In the genomic region with DNA sequence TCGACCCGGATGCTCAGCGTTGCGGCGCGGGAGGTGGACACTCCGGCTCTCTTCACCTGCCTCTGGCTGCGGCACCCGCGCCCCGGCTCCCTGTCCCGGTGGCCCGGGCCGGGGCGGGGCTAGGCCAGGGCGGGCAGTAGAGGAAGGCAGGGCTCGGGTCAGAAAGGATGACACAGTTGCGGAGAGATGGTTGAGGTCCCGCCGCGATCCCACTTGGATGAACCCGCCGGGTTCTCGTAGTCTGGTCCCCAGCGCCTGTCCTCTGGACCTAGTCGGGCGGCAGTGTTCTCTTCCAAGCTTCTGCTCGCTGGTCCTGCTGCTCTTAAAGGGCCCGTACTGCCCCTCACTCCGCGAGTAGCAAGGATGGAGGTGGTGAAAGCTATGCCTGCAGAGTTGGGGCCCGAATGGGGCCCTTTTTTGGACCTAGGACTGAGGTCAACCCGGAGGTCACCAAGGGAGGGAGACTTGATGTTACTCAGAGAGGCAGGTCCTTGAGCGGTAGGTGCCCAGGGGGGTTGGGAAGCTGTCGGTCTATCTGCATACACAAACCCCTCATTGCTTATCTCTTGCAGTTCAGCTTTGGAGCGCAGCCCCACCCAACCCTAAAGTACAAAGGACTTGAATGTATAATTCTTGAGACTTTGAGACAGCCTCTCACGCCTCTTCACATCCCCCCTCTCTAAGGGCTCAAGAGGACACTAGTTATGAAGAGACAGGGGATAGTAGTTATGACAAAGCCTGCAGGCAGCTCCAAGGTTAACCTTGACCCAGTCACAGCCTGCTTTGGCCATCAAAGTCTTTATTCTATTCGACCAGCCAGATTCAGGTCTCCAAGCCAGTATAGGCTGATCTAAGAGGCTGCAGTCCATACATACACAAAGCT, we compare ENCODE assay signal across 8 mouse cellular contexts. TPM values are rescaled to one million over a fixed set of nuclear protein-coding genes. Genes with fewer than 3 reads are reported as not detected.
DNase-seq lines count a peak whose midpoint lies in the region; ATAC-seq lines count a peak whose summit lies in the region.

A gene (minus strand): TSS at position 540 of the 883 bp plus-strand sequence.

- peak; percentile 93 for DNase-seq in heart, embryonic 10.5 days (ENCODE audit: low spot score)
- no peak for DNase-seq in heart, postnatal 25 days (ENCODE audit: low spot score)
- peak; percentile 77 for DNase-seq in brain, adult 2 months (ENCODE audit: low read depth, low spot score)
- peak; percentile 55 for DNase-seq in hindbrain, embryonic 14.5 days (ENCODE audit: low spot score)
- peak; percentile 70 for DNase-seq in neural tube, embryonic 10.5 days (ENCODE audit: extremely low spot score, low spot score)
- DNase-seq in T-cell, adult 2 months (ENCODE audit: low spot score): no peak

- H3K9ac ChIP-seq in hindbrain, embryonic 14.5 days: peak within 1 kb of the TSS; percentile 81
- peak within 1 kb of the TSS; percentile 81 for H3K9ac ChIP-seq in limb, embryonic 12.5 days (replicated peaks)

- intact Hi-C loops in heart, postnatal 25 days (cut with DNase I): no loop called here

- H3K36me3 ChIP-seq in heart, embryonic 10.5 days: peaks cover 34% of the 10 kb centered on the region
- peaks cover 36% of the 10 kb centered on the region for H3K36me3 ChIP-seq in hindbrain, embryonic 14.5 days (replicated peaks; ENCODE audit: control insufficient read depth, insufficient read depth)
- peaks cover 34% of the 10 kb centered on the region for H3K36me3 ChIP-seq in limb, embryonic 12.5 days

- peak within 1 kb of the TSS; percentile 70 for H3K4me3 ChIP-seq in heart, embryonic 10.5 days
- H3K4me3 ChIP-seq in hindbrain, embryonic 14.5 days (replicated peaks; ENCODE audit: low read length): peak within 1 kb of the TSS; percentile 66
- H3K4me3 ChIP-seq in limb, embryonic 12.5 days (replicated peaks): peak within 1 kb of the TSS; percentile 76

- peak within 1 kb of the TSS; percentile 75 for H3K27ac ChIP-seq in heart, embryonic 10.5 days
- H3K27ac ChIP-seq in hindbrain, embryonic 14.5 days: peak within 1 kb of the TSS; percentile 78
- no peak within 1 kb of the TSS for H3K27ac ChIP-seq in limb, embryonic 12.5 days

- WGBS in heart, embryonic 10.5 days: under 1% methylated on average over 38 of the region's 38 CpGs
- whole genome bisulfite sequencing in hindbrain, embryonic 14.5 days: under 1% methylated on average over 38 of the region's 38 CpGs
- under 1% methylated on average over 38 of the region's 38 CpGs for WGBS in limb, embryonic 12.5 days

- peaks cover 47% of the 10 kb centered on the region for H3K27me3 ChIP-seq in heart, embryonic 10.5 days (ENCODE audit: insufficient read depth, poor library complexity, severe bottlenecking)
- no peaks in the 10 kb centered on the region for H3K27me3 ChIP-seq in hindbrain, embryonic 14.5 days (ENCODE audit: control insufficient read depth, insufficient read depth, low read length)
- H3K27me3 ChIP-seq in limb, embryonic 12.5 days: peaks cover 46% of the 10 kb centered on the region

- ATAC-seq in erythroblast, adult 5-6 weeks (replicated peaks; ENCODE audit: low FRiP score, poor library complexity, severe bottlenecking): peak; percentile 68
- ATAC-seq in hindbrain, embryonic 14.5 days (ENCODE audit: low FRiP score): peak; percentile 69
- peak; percentile 2; the same call in 1 of the 2 replicates for ATAC-seq in limb, embryonic 12.5 days (ENCODE audit: insufficient number of reproducible peaks, insufficient read depth, low FRiP score, low TSS enrichment, low read depth)

- H3K9me3 ChIP-seq in heart, embryonic 10.5 days: no peaks in the 10 kb centered on the region
- H3K9me3 ChIP-seq in hindbrain, embryonic 14.5 days (ENCODE audit: control insufficient read depth, low read length): no peaks in the 10 kb centered on the region
- H3K9me3 ChIP-seq in limb, embryonic 12.5 days: 0 out of 2 replicates have a peak, but pooled peaks cover 6% of the 10 kb centered on the region

- H3K4me2 ChIP-seq in hindbrain, embryonic 14.5 days (replicated peaks): peak within 1 kb of the TSS; percentile 73
- H3K4me2 ChIP-seq in limb, embryonic 12.5 days: peak within 1 kb of the TSS; percentile 95

- H3K4me1 ChIP-seq in heart, embryonic 10.5 days: peaks cover 30% of the 10 kb centered on the region
- peaks cover 24% of the 10 kb centered on the region for H3K4me1 ChIP-seq in hindbrain, embryonic 14.5 days (replicated peaks; ENCODE audit: control insufficient read depth, insufficient read depth, low read length)
- peaks cover 16% of the 10 kb centered on the region for H3K4me1 ChIP-seq in limb, embryonic 12.5 days (replicated peaks)

RNA-seq across cellular contexts. Expression of the gene that starts here (rescaled TPM):
- polyA plus RNA-seq in heart, embryonic 10.5 days (2016; fragmentation: Nextera tagmentation; extraction: Ambion mirVana): 3.4 and 3.9 TPM in 2 replicates
- under 1 TPM; 0.34 to 0.42 TPM for total RNA-seq in heart, postnatal 25 days (2021)
- total RNA-seq in erythroblast, adult 5-6 weeks (2015; ENCODE audit: low replicate concordance): 20.8 and 24.2 TPM in 2 replicates
- 18.1 and 18.8 TPM in 2 replicates for total RNA-seq in erythroblast, adult 5-6 weeks (2017; ENCODE audit: low replicate concordance)
- 21.7 and 24.4 TPM in 2 replicates for polyA plus RNA-seq in hindbrain, embryonic 14.5 days (2014; fragmentation: Nextera tagmentation; extraction: Ambion mirVana)
- polyA plus RNA-seq in limb, embryonic 12.5 days (2016; fragmentation: Nextera tagmentation; extraction: Ambion mirVana): 7.0 and 7.7 TPM in 2 replicates

Comparison
In these comparisons a context has a peak if more than half of its experiments do, and no peak if none do; other contexts are left out.
1. RNA of the gene that starts here (total RNA-seq): 18.1 to 24.2 TPM in erythroblast, adult 5-6 weeks; 0.34 to 0.42 TPM in heart, postnatal 25 days; every median in the first group is over 10 times any median in the second.
2. DNase-seq: peak in heart, embryonic 10.5 days (single experiment), brain, adult 2 months (single experiment), hindbrain, embryonic 14.5 days (single experiment) and neural tube, embryonic 10.5 days (single experiment); none in heart, postnatal 25 days (single experiment) and T-cell, adult 2 months (single experiment).
3. ATAC-seq: peak in every context shown above with its lines; median percentile 69 in hindbrain, embryonic 14.5 days; 68 in erythroblast, adult 5-6 weeks; 2 in limb, embryonic 12.5 days.
4. Peak in every context shown above with its lines, with median percentiles within 50 percentile points of each other: H3K4me3 ChIP-seq.